Mouse (Mus musculus) G1E (cell line): ENCODE measurements around the gene Mrpl2.

Experiments used
- CTCF ChIP-seq: IDR thresholded peaks from 2 replicates; pipeline ENCODE4 v1.5.1; 2012; ENCODE audit warnings: low read depth, low read length, inconsistent platforms, mixed read lengths
- POLR2AphosphoS5 ChIP-seq: IDR thresholded peaks from 2 replicates; pipeline ENCODE4 v1.6.1; 2012; ENCODE audit warnings: low read depth, low read length, inconsistent platforms; ENCODE audit not compliant: insufficient replicate concordance
- TAL1 ChIP-seq: conservative IDR thresholded peaks from 2 replicates; pipeline ENCODE4 v1.6.1; 2012; ENCODE audit warnings: low read depth, low read length, inconsistent platforms, mixed read lengths

DNA sequence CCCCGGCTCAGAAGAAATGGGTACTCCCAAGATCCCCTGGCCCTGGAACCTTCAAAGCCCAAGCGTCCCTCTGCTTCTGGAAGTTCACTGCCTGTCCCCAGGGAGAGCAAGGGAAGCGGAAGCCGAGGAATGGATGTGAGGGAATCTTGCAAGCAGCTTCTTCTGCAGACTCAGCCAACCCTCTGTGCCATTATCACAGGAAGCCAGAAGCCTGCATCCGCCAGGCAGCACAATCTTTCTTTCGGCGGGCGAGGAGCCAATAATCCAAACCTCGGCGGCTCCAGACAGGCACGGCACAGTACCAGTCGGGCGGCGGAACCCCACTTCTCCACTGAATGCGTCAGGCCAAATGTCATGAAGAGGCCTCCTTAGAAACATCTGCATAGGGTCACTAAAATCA is 24.7 kb upstream of the Mrpl2 start:
- TF ChIP-seq CTCF (no peak), TAL1 (no peak), POLR2AphosphoS5 (no peak)
